ENCODE assay signal across 26 mouse cellular contexts in the genomic region with DNA sequence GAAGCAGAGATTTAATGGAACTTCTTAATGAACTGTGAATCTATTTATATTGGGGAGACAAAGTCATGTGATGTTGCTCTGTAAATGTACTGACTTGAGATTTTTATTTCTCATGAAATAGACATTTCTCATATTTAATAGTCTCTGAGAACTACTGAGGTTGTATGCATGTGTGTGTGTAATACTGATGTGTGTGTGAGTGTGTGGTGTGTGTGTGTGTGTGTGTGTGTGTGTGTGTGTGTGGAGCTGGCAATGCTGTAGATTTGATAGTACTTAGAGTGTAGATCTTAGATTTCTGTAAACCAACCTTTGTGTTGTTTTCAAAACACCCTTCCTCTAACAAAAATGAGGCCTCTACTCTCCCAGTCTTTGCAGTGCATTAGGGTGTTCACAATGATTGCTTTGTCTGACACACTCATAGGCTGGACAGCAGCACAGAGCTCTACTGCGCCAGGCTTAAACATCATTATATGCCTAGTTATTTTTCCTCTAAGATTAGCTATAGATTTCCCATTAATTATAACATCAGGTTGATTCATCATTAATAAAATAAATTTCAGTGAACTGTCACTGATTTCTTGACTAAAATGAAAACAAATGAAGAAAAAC.
DNase-seq lines count a peak whose midpoint lies in the region; ATAC-seq lines count a peak whose summit lies in the region.
"Had no signal": no experiment of that assay in that cellular context is flagged by ENCODE, and none has a peak within 500 bp of the region (broad histone marks: within the 10 kb centered on the region; RNA-seq: fewer than 3 reads in every experiment).

No protein-coding gene starts in this region.

- H3K4me3 ChIP-seq in forebrain, embryonic 11.5 days (ENCODE audit: low read depth, low read length), result no peak overlapping the region
- no peak overlapping the region for H3K4me3 ChIP-seq in forebrain, embryonic 10.5 days
- H3K4me3 ChIP-seq in midbrain, embryonic 11.5 days (ENCODE audit: low read depth, low read length), result no peak overlapping the region
- no peak overlapping the region for H3K4me3 ChIP-seq in midbrain, embryonic 10.5 days
- no peak overlapping the region for H3K4me3 ChIP-seq in neural tube, embryonic 12.5 days
- no peak overlapping the region for H3K4me3 ChIP-seq in neural tube, embryonic 14.5 days (ENCODE audit: low read depth, low read length)
- H3K4me3 ChIP-seq: erythroblast, embryonic 14.5 days; hindbrain, embryonic 13.5 days; layer of hippocampus, adult 2 months; left cerebral cortex, adult 2 months; limb, embryonic 12.5 days; liver, embryonic 15.5 days; myocyte; stomach, embryonic 15.5 days had no signal

- no peaks in the 10 kb centered on the region for H3K27me3 ChIP-seq in forebrain, embryonic 11.5 days (ENCODE audit: control insufficient read depth, insufficient read depth, low read length)
- H3K27me3 ChIP-seq in forebrain, embryonic 10.5 days (ENCODE audit: poor library complexity, severe bottlenecking), result no peaks in the 10 kb centered on the region
- H3K27me3 ChIP-seq in midbrain, embryonic 11.5 days (ENCODE audit: control insufficient read depth, insufficient read depth, low read length), result no peaks in the 10 kb centered on the region
- H3K27me3 ChIP-seq in midbrain, embryonic 10.5 days (ENCODE audit: low read depth, poor library complexity, severe bottlenecking), result no peaks in the 10 kb centered on the region
- H3K27me3 ChIP-seq in neural tube, embryonic 12.5 days (replicated peaks), result no peaks in the 10 kb centered on the region
- H3K27me3 ChIP-seq in neural tube, embryonic 14.5 days (ENCODE audit: control insufficient read depth, insufficient read depth, low read length), result no peaks in the 10 kb centered on the region
- H3K27me3 ChIP-seq: hindbrain, embryonic 13.5 days; limb, embryonic 12.5 days; liver, embryonic 15.5 days; stomach, embryonic 15.5 days had no signal

- peak; percentile 87 for ATAC-seq in forebrain, embryonic 11.5 days (replicated peaks; ENCODE audit: low FRiP score)
- peak; percentile 57; the same call in 1 of the 2 replicates for ATAC-seq in midbrain, embryonic 11.5 days (ENCODE audit: low FRiP score)
- ATAC-seq in neural tube, embryonic 12.5 days (ENCODE audit: low FRiP score, low read depth), result peak; percentile 80; the same call in 1 of the 2 replicates
- peak; percentile 74 for ATAC-seq in neural tube, embryonic 14.5 days (ENCODE audit: low read depth)

- no peak for DNase-seq in forebrain, embryonic 11.5 days (ENCODE audit: low spot score)
- DNase-seq in forebrain, embryonic 10.5 days (ENCODE audit: extremely low spot score, low spot score), result no peak
- no peak for DNase-seq in midbrain, embryonic 11.5 days (ENCODE audit: low spot score, missing footprints)
- DNase-seq in midbrain, embryonic 10.5 days (ENCODE audit: low spot score), result no peak
- DNase-seq in neural tube, embryonic 10.5 days (ENCODE audit: extremely low spot score, low spot score), result no peak
- DNase-seq in thymus, postnatal 25 days, result no peak
- DNase-seq: adrenal gland, adult 8-10 months; cerebellum, adult 9-11 months; gastrocnemius, postnatal 14 days; heart, postnatal 14 days; kidney, adult 2 months; kidney, postnatal 36 days; lung, embryonic 14.5 days; lung, postnatal 14 days; right cerebral cortex, postnatal 14 days had no signal

- no peaks in the 10 kb centered on the region for H3K4me1 ChIP-seq in forebrain, embryonic 11.5 days (replicated peaks; ENCODE audit: control insufficient read depth, insufficient read depth, low read length)
- no peaks in the 10 kb centered on the region for H3K4me1 ChIP-seq in forebrain, embryonic 10.5 days
- no peaks in the 10 kb centered on the region for H3K4me1 ChIP-seq in midbrain, embryonic 11.5 days (ENCODE audit: control insufficient read depth, insufficient read depth, low read length)
- no peaks in the 10 kb centered on the region for H3K4me1 ChIP-seq in midbrain, embryonic 10.5 days
- H3K4me1 ChIP-seq in neural tube, embryonic 12.5 days, result no peaks in the 10 kb centered on the region
- no peaks in the 10 kb centered on the region for H3K4me1 ChIP-seq in neural tube, embryonic 14.5 days (ENCODE audit: control insufficient read depth, insufficient read depth, low read length)
- H3K4me1 ChIP-seq: liver, embryonic 15.5 days; stomach, embryonic 15.5 days had no signal

- H3K27ac ChIP-seq in forebrain, embryonic 11.5 days (ENCODE audit: low read depth, low read length), result no peak overlapping the region
- H3K27ac ChIP-seq in forebrain, embryonic 10.5 days, result no peak overlapping the region
- H3K27ac ChIP-seq in midbrain, embryonic 11.5 days (ENCODE audit: low read depth, low read length), result no peak overlapping the region
- no peak overlapping the region for H3K27ac ChIP-seq in midbrain, embryonic 10.5 days (replicated peaks)
- no peak overlapping the region for H3K27ac ChIP-seq in neural tube, embryonic 12.5 days
- no peak overlapping the region for H3K27ac ChIP-seq in neural tube, embryonic 14.5 days (ENCODE audit: low read depth, low read length)
- H3K27ac ChIP-seq: hindbrain, embryonic 13.5 days; layer of hippocampus, adult 2 months; left cerebral cortex, adult 2 months; limb, embryonic 12.5 days; liver, embryonic 15.5 days; stomach, embryonic 15.5 days had no signal

- 49% methylated on average over 1 of the region's 1 CpGs for WGBS in forebrain, embryonic 11.5 days
- 72% methylated on average over 1 of the region's 1 CpGs for WGBS in forebrain, embryonic 10.5 days
- 79% methylated on average over 1 of the region's 1 CpGs for WGBS in midbrain, embryonic 11.5 days
- 88% methylated on average over 1 of the region's 1 CpGs for WGBS in midbrain, embryonic 10.5 days
- WGBS in neural tube, embryonic 12.5 days, result 59% methylated on average over 1 of the region's 1 CpGs
- 62% methylated on average over 1 of the region's 1 CpGs for WGBS in neural tube, embryonic 14.5 days

- H3K9me3 ChIP-seq in forebrain, embryonic 11.5 days (ENCODE audit: control insufficient read depth, low read length), result no peaks in the 10 kb centered on the region
- no peaks in the 10 kb centered on the region for H3K9me3 ChIP-seq in forebrain, embryonic 10.5 days
- no peaks in the 10 kb centered on the region for H3K9me3 ChIP-seq in midbrain, embryonic 11.5 days (ENCODE audit: control insufficient read depth, low read length)
- H3K9me3 ChIP-seq in midbrain, embryonic 10.5 days (replicated peaks), result no peaks in the 10 kb centered on the region
- no peaks in the 10 kb centered on the region for H3K9me3 ChIP-seq in neural tube, embryonic 12.5 days
- no peaks in the 10 kb centered on the region for H3K9me3 ChIP-seq in neural tube, embryonic 14.5 days (ENCODE audit: control insufficient read depth, low read length)
- H3K9me3 ChIP-seq: G1E; hindbrain, embryonic 13.5 days; limb, embryonic 12.5 days; liver, embryonic 15.5 days; stomach, embryonic 15.5 days had no signal

- H3K36me3 ChIP-seq in forebrain, embryonic 11.5 days (ENCODE audit: control insufficient read depth, insufficient read depth, low read length), result no peaks in the 10 kb centered on the region
- H3K36me3 ChIP-seq in forebrain, embryonic 10.5 days (replicated peaks), result no peaks in the 10 kb centered on the region
- H3K36me3 ChIP-seq in midbrain, embryonic 11.5 days (ENCODE audit: control insufficient read depth, insufficient read depth, low read length), result no peaks in the 10 kb centered on the region
- H3K36me3 ChIP-seq in midbrain, embryonic 10.5 days, result no peaks in the 10 kb centered on the region
- H3K36me3 ChIP-seq in neural tube, embryonic 12.5 days, result no peaks in the 10 kb centered on the region
- no peaks in the 10 kb centered on the region for H3K36me3 ChIP-seq in neural tube, embryonic 14.5 days (ENCODE audit: control insufficient read depth, insufficient read depth, low read length)
- H3K36me3 ChIP-seq: G1E; hindbrain, embryonic 13.5 days; limb, embryonic 12.5 days; liver, embryonic 15.5 days; stomach, embryonic 15.5 days had no signal

- no peak overlapping the region for H3K4me2 ChIP-seq in forebrain, embryonic 11.5 days (ENCODE audit: low read depth, low read length, severe bottlenecking)
- no peak overlapping the region for H3K4me2 ChIP-seq in midbrain, embryonic 11.5 days
- no peak overlapping the region for H3K4me2 ChIP-seq in neural tube, embryonic 12.5 days (replicated peaks)
- H3K4me2 ChIP-seq in neural tube, embryonic 14.5 days (ENCODE audit: low read depth, low read length), result no peak overlapping the region
- H3K4me2 ChIP-seq: hindbrain, embryonic 13.5 days; limb, embryonic 12.5 days; liver, embryonic 15.5 days; lung, embryonic 14.5 days; stomach, embryonic 15.5 days had no signal

- no peak overlapping the region for H3K9ac ChIP-seq in forebrain, embryonic 11.5 days (ENCODE audit: low read length)
- H3K9ac ChIP-seq in midbrain, embryonic 11.5 days (ENCODE audit: low read length), result no peak overlapping the region
- no peak overlapping the region for H3K9ac ChIP-seq in neural tube, embryonic 12.5 days
- H3K9ac ChIP-seq in neural tube, embryonic 14.5 days (replicated peaks; ENCODE audit: low read depth, low read length), result no peak overlapping the region
- H3K9ac ChIP-seq: hindbrain, embryonic 13.5 days; limb, embryonic 12.5 days; liver, embryonic 15.5 days; lung, embryonic 14.5 days; stomach, embryonic 15.5 days had no signal
